ENCODE assay signal across 29 mouse cellular contexts in the genomic region with DNA sequence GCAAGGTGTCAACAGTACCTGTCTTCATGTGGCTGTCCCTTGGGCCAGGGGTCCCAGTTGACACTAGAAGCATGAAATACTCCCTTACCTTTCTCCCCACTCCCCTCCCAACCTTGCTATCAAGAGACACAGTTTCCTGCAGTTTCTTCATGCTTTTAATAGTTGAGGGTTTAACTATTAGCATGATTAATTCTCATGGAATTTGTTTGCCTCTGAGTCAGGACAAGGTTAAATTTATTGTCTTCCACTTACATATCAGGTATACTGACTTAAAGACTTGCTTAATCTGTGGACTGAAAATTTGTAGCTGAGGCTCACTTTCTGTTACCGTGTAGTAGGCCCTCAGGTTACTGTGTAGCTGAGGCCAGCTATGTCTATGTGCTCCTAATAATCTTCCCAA. TPM values are rescaled to one million over a fixed set of nuclear protein-coding genes. Genes with fewer than 3 reads are reported as not detected.
DNase-seq lines count a peak whose midpoint lies in the region; ATAC-seq lines count a peak whose summit lies in the region.
"Had no signal": no experiment of that assay in that cellular context is flagged by ENCODE, and none has a peak within 500 bp of the region (broad histone marks: within the 10 kb centered on the region; RNA-seq: fewer than 3 reads in every experiment).

No protein-coding gene starts in this region.

- H3K4me1 ChIP-seq in heart, embryonic 15.5 days (replicated peaks), result peaks cover 55% of the 10 kb centered on the region
- H3K4me1 ChIP-seq in heart, embryonic 11.5 days (ENCODE audit: control insufficient read depth, insufficient read depth, low read length), result peaks cover 46% of the 10 kb centered on the region
- peaks cover 38% of the 10 kb centered on the region for H3K4me1 ChIP-seq in lung, embryonic 16.5 days (replicated peaks; ENCODE audit: control insufficient read depth, insufficient read depth, low read length)
- no peaks in the 10 kb centered on the region; the same call in 1 of the 2 replicates for H3K4me1 ChIP-seq in forebrain, embryonic 16.5 days (replicated peaks; ENCODE audit: control insufficient read depth, insufficient read depth, low read length)

- no peak for ATAC-seq in heart, embryonic 15.5 days (replicated peaks; ENCODE audit: insufficient number of reproducible peaks, insufficient read depth, low FRiP score, low read depth)
- no peak for ATAC-seq in heart, embryonic 11.5 days (replicated peaks; ENCODE audit: insufficient number of reproducible peaks, low FRiP score, low TSS enrichment)
- no peak for ATAC-seq in lung, embryonic 16.5 days (ENCODE audit: low read depth)
- ATAC-seq in forebrain, embryonic 16.5 days, result no peak
- ATAC-seq: forebrain, embryonic 13.5 days; intestine, postnatal 0 days had no signal

- no peaks in the 10 kb centered on the region for H3K36me3 ChIP-seq in heart, embryonic 15.5 days
- H3K36me3 ChIP-seq in heart, embryonic 11.5 days (ENCODE audit: control insufficient read depth, insufficient read depth, low read length), result no peaks in the 10 kb centered on the region
- no peaks in the 10 kb centered on the region for H3K36me3 ChIP-seq in lung, embryonic 16.5 days (ENCODE audit: control insufficient read depth, insufficient read depth, low read length)
- no peaks in the 10 kb centered on the region for H3K36me3 ChIP-seq in forebrain, embryonic 16.5 days (ENCODE audit: control insufficient read depth, insufficient read depth)
- H3K36me3 ChIP-seq: embryonic facial prominence, embryonic 15.5 days; hindbrain, embryonic 12.5 days; stomach, embryonic 15.5 days had no signal

- H3K27ac ChIP-seq in heart, embryonic 15.5 days, result peak overlapping the region; percentile 55; the same call in 1 of the 2 replicates
- no peak overlapping the region for H3K27ac ChIP-seq in heart, embryonic 11.5 days (ENCODE audit: low read depth, low read length)
- peak overlapping the region; percentile 88 for H3K27ac ChIP-seq in lung, embryonic 16.5 days (ENCODE audit: low read length)
- no peak overlapping the region for H3K27ac ChIP-seq in forebrain, embryonic 16.5 days (ENCODE audit: low read length)
- H3K27ac ChIP-seq: heart, adult 2 months; liver, embryonic 14.5 days; stomach, embryonic 15.5 days had no signal

- no peak overlapping the region for H3K4me2 ChIP-seq in heart, embryonic 15.5 days
- H3K4me2 ChIP-seq in heart, embryonic 11.5 days, result no peak overlapping the region
- H3K4me2 ChIP-seq in lung, embryonic 16.5 days (ENCODE audit: low read depth, low read length), result no peak overlapping the region
- no peak overlapping the region for H3K4me2 ChIP-seq in forebrain, embryonic 16.5 days (ENCODE audit: low read length)
- H3K4me2 ChIP-seq: embryonic facial prominence, embryonic 15.5 days; forebrain, embryonic 13.5 days; heart, embryonic 13.5 days; hindbrain, embryonic 12.5 days; midbrain, embryonic 11.5 days; stomach, embryonic 15.5 days had no signal

- 84% methylated on average over 1 of the region's 1 CpGs for WGBS in heart, embryonic 15.5 days
- 81% methylated on average over 1 of the region's 1 CpGs for WGBS in heart, embryonic 11.5 days (ENCODE audit: insufficient replicate concordance)
- 79% methylated on average over 1 of the region's 1 CpGs for WGBS in lung, embryonic 16.5 days
- WGBS in forebrain, embryonic 16.5 days, result 95% methylated on average over 1 of the region's 1 CpGs

- no peak overlapping the region for H3K4me3 ChIP-seq in heart, embryonic 15.5 days
- no peak overlapping the region for H3K4me3 ChIP-seq in heart, embryonic 11.5 days (ENCODE audit: low read depth, low read length)
- H3K4me3 ChIP-seq in lung, embryonic 16.5 days (ENCODE audit: low read length), result no peak overlapping the region
- no peak overlapping the region for H3K4me3 ChIP-seq in forebrain, embryonic 16.5 days (replicated peaks; ENCODE audit: low read length)
- H3K4me3 ChIP-seq: embryonic facial prominence, embryonic 15.5 days; forebrain, embryonic 13.5 days; heart, adult 2 months; heart, embryonic 13.5 days; hindbrain, embryonic 12.5 days; stomach, embryonic 15.5 days had no signal

- H3K27me3 ChIP-seq in heart, embryonic 15.5 days, result no peaks in the 10 kb centered on the region
- H3K27me3 ChIP-seq in heart, embryonic 11.5 days (ENCODE audit: control insufficient read depth, insufficient read depth, low read length), result no peaks in the 10 kb centered on the region
- H3K27me3 ChIP-seq in lung, embryonic 16.5 days (ENCODE audit: control insufficient read depth, insufficient read depth, low read depth, low read length), result no peaks in the 10 kb centered on the region
- no peaks in the 10 kb centered on the region for H3K27me3 ChIP-seq in forebrain, embryonic 16.5 days (replicated peaks; ENCODE audit: control insufficient read depth, insufficient read depth, low read length)
- H3K27me3 ChIP-seq: CH12.LX; embryonic facial prominence, embryonic 15.5 days; forebrain, embryonic 13.5 days; heart, embryonic 13.5 days; hindbrain, embryonic 12.5 days; stomach, embryonic 15.5 days had no signal

- DNase-seq in lung, postnatal 4 days, result no peak
- DNase-seq in 3T3-L1 (ENCODE audit: low read depth, low spot score) (peak; percentile 78), NIH3T3 (ENCODE audit: low read depth) (peak; percentile 45)
- DNase-seq in layer of hippocampus, postnatal 25 days (ENCODE audit: extremely low spot score in 1 of 2, low spot score in 1 of 2), result no peak
- DNase-seq: adrenal gland, postnatal 25 days; B cell, adult 2 months; cerebellum, adult 18-20 months; cerebellum, postnatal 10 days; gastrocnemius, postnatal 36 days; heart, adult 2 months; heart, postnatal 14 days; kidney, postnatal 14 days; layer of hippocampus, adult 9-11 months; liver; lung, postnatal 10 days had no signal

- H3K9ac ChIP-seq in heart, embryonic 15.5 days, result no peak overlapping the region
- H3K9ac ChIP-seq in heart, embryonic 11.5 days (ENCODE audit: low read depth, low read length), result no peak overlapping the region
- H3K9ac ChIP-seq in lung, embryonic 16.5 days (ENCODE audit: low read length), result no peak overlapping the region
- H3K9ac ChIP-seq in forebrain, embryonic 16.5 days (replicated peaks; ENCODE audit: low read depth, low read length), result no peak overlapping the region
- H3K9ac ChIP-seq: embryonic facial prominence, embryonic 15.5 days; hindbrain, embryonic 12.5 days; liver, embryonic 14.5 days; stomach, embryonic 15.5 days had no signal

- H3K9me3 ChIP-seq in heart, embryonic 15.5 days (replicated peaks), result no peaks in the 10 kb centered on the region
- no peaks in the 10 kb centered on the region for H3K9me3 ChIP-seq in heart, embryonic 11.5 days (replicated peaks; ENCODE audit: control insufficient read depth, low read length)
- H3K9me3 ChIP-seq in lung, embryonic 16.5 days (ENCODE audit: control insufficient read depth, low read length), result no peaks in the 10 kb centered on the region
- no peaks in the 10 kb centered on the region for H3K9me3 ChIP-seq in forebrain, embryonic 16.5 days (ENCODE audit: control insufficient read depth, low read length)
- H3K9me3 ChIP-seq: embryonic facial prominence, embryonic 15.5 days; forebrain, embryonic 13.5 days; heart, embryonic 13.5 days; hindbrain, embryonic 12.5 days; stomach, embryonic 15.5 days had no signal

RNA-seq across cellular contexts. Expression of a gene that starts 13.0 kb away (rescaled TPM):
- polyA plus RNA-seq in heart, embryonic 15.5 days (2015; fragmentation: Nextera tagmentation; extraction: Ambion mirVana), result 56.8 and 81.4 TPM in 2 replicates
- 62.3 and 70.0 TPM in 2 replicates for polyA plus RNA-seq in heart, embryonic 11.5 days (2014; fragmentation: Nextera tagmentation; extraction: Ambion mirVana)
- polyA plus RNA-seq in lung, embryonic 16.5 days (2015; fragmentation: Nextera tagmentation; extraction: Ambion mirVana), result 178 and 186 TPM in 2 replicates
- 86.2 and 88.7 TPM in 2 replicates for polyA plus RNA-seq in forebrain, embryonic 16.5 days (2015; fragmentation: Nextera tagmentation; extraction: Ambion mirVana)
- 10 to 100 TPM; 50.8 to 54.6 TPM for total RNA-seq in layer of hippocampus, postnatal 25 days (2021)

RNA-seq across cellular contexts. Expression of a gene that starts 21.4 kb away (rescaled TPM):
- 1.8 and 6.9 TPM in 2 replicates for polyA plus RNA-seq in heart, embryonic 15.5 days (2015; fragmentation: Nextera tagmentation; extraction: Ambion mirVana)
- 0.55 and 1.1 TPM in 2 replicates for polyA plus RNA-seq in heart, embryonic 11.5 days (2014; fragmentation: Nextera tagmentation; extraction: Ambion mirVana)
- 50.0 and 53.2 TPM in 2 replicates for polyA plus RNA-seq in lung, embryonic 16.5 days (2015; fragmentation: Nextera tagmentation; extraction: Ambion mirVana)
- 1.8 and 2.9 TPM in 2 replicates for polyA plus RNA-seq in forebrain, embryonic 16.5 days (2015; fragmentation: Nextera tagmentation; extraction: Ambion mirVana)
- under 1 TPM; 0.42 to 0.73 TPM for total RNA-seq in layer of hippocampus, postnatal 25 days (2021)
- total RNA-seq: adrenal gland, adult 18-20 months; adrenal gland, postnatal 25 days; gastrocnemius, postnatal 36 days; heart, adult 2 months had no signal

RNA-seq across cellular contexts. Expression of a gene that starts 34.1 kb away (rescaled TPM):
- polyA plus RNA-seq in heart, embryonic 15.5 days (2015; fragmentation: Nextera tagmentation; extraction: Ambion mirVana), result 88.1 and 118 TPM in 2 replicates
- 120 and 138 TPM in 2 replicates for polyA plus RNA-seq in heart, embryonic 11.5 days (2014; fragmentation: Nextera tagmentation; extraction: Ambion mirVana)
- 160 and 168 TPM in 2 replicates for polyA plus RNA-seq in lung, embryonic 16.5 days (2015; fragmentation: Nextera tagmentation; extraction: Ambion mirVana)
- 309 and 325 TPM in 2 replicates for polyA plus RNA-seq in forebrain, embryonic 16.5 days (2015; fragmentation: Nextera tagmentation; extraction: Ambion mirVana)
- 10 to 100 TPM; 85.6 to 92.6 TPM for total RNA-seq in layer of hippocampus, postnatal 25 days (2021)

RNA-seq across cellular contexts. Expression of a gene that starts 42.3 kb away (rescaled TPM):
- polyA plus RNA-seq in heart, embryonic 15.5 days (2015; fragmentation: Nextera tagmentation; extraction: Ambion mirVana), result 88.6 and 96.4 TPM in 2 replicates
- 88.4 and 99.8 TPM in 2 replicates for polyA plus RNA-seq in heart, embryonic 11.5 days (2014; fragmentation: Nextera tagmentation; extraction: Ambion mirVana)
- 57.7 TPM in 2 replicates for polyA plus RNA-seq in lung, embryonic 16.5 days (2015; fragmentation: Nextera tagmentation; extraction: Ambion mirVana)
- polyA plus RNA-seq in forebrain, embryonic 16.5 days (2015; fragmentation: Nextera tagmentation; extraction: Ambion mirVana), result 85.1 and 97.7 TPM in 2 replicates
- 10 to 100 TPM; 53.6 to 61.7 TPM for total RNA-seq in layer of hippocampus, postnatal 25 days (2021)

RNA-seq across cellular contexts. Expression of a gene that starts 45.8 kb away (rescaled TPM):
- 10.4 and 12.5 TPM in 2 replicates for polyA plus RNA-seq in heart, embryonic 15.5 days (2015; fragmentation: Nextera tagmentation; extraction: Ambion mirVana)
- polyA plus RNA-seq in heart, embryonic 11.5 days (2014; fragmentation: Nextera tagmentation; extraction: Ambion mirVana), result 9.9 and 12.3 TPM in 2 replicates
- polyA plus RNA-seq in lung, embryonic 16.5 days (2015; fragmentation: Nextera tagmentation; extraction: Ambion mirVana), result 15.8 and 16.7 TPM in 2 replicates
- polyA plus RNA-seq in forebrain, embryonic 16.5 days (2015; fragmentation: Nextera tagmentation; extraction: Ambion mirVana), result 18.3 and 20.1 TPM in 2 replicates
- 10 to 100 TPM; 36.4 to 48.4 TPM for total RNA-seq in layer of hippocampus, postnatal 25 days (2021)

Comparison
In these comparisons a context has a peak if more than half of its experiments do, and no peak if none do; other contexts are left out.
1. H3K27ac ChIP-seq: peak in heart, embryonic 15.5 days (single experiment) and lung, embryonic 16.5 days (single experiment); none in heart, embryonic 11.5 days (single experiment) and forebrain, embryonic 16.5 days (single experiment).
2. DNase-seq: peak in 3T3-L1 (single experiment) and NIH3T3 (single experiment); none in lung, postnatal 4 days (0 of 2) and layer of hippocampus, postnatal 25 days (0 of 2).